Mouse (Mus musculus) small intestine, adult 2 months (tissue): Measurements from ENCODE around the gene Gstp1.

Experiments used
- CTCF ChIP-seq: fragments of 200-500 bp; IDR thresholded peaks from 2 replicates; pipeline ENCODE4 v1.5.1; 2012; ENCODE audit warnings: low read depth, mild to moderate bottlenecking, control low read depth, inconsistent platforms, low read length, moderate library complexity, mixed read lengths; ENCODE audit not compliant: insufficient replicate concordance, insufficient read length; ENCODE audit errors: extremely low read depth
- POLR2A ChIP-seq: fragments of 200-500 bp; IDR thresholded peaks from 2 replicates; pipeline ENCODE4 v1.6.1; 2012; ENCODE audit warnings: low read depth, mild to moderate bottlenecking, control low read depth, inconsistent platforms, low read length, moderate library complexity

- TF ChIP-seq CTCF (no peak), POLR2A (no peak)
These were observed 5.1 kb downstream of the Gstp1 start for GRCm38 (mm10) chr19:4032668-4033067.
